Comparison of ENCODE assay signal across 16 mouse cellular contexts in genomic region chr5:89223744-89224368, GRCm38 (mm10).
A peak's percentile ranks its signal among the peaks of the same experiment; 100 is the strongest.
DNase-seq lines count a peak whose midpoint lies in the region; ATAC-seq and TF ChIP-seq lines count a peak whose summit lies in the region.
"Had no signal": no experiment of that assay in that cellular context is flagged by ENCODE, and none has a peak within 500 bp of the region (broad histone marks: within the 10 kb centered on the region; RNA-seq: fewer than 3 reads in every experiment).

No protein-coding gene starts in this region.

- no peaks in the 10 kb centered on the region for H3K36me3 ChIP-seq in hindbrain, postnatal 0 days (ENCODE audit: insufficient read depth, low read length)
- no peaks in the 10 kb centered on the region for H3K36me3 ChIP-seq in hindbrain, embryonic 14.5 days (replicated peaks; ENCODE audit: control insufficient read depth, insufficient read depth)
- H3K36me3 ChIP-seq in limb, embryonic 15.5 days: no peaks in the 10 kb centered on the region
- H3K36me3 ChIP-seq: embryonic facial prominence, embryonic 13.5 days had no signal

- DNase-seq in hindbrain, postnatal 0 days (ENCODE audit: low spot score): peak; percentile 56
- no peak for DNase-seq in hindbrain, embryonic 14.5 days (ENCODE audit: low spot score)
- peak; percentile 6 for DNase-seq in right cerebral cortex, postnatal 4 days
- no peak for DNase-seq in right cerebral cortex, postnatal 25 days
- DNase-seq in layer of hippocampus, adult 2 months (ENCODE audit: low spot score in 2 of 2): peak in 1 of 2 experiments; percentile 30
- no peak for DNase-seq in B cell, adult 2 months
- no peak for DNase-seq in thymus, postnatal 36 days
- DNase-seq: adrenal gland, adult 2 months; cerebellum, adult 18-20 months; thymus, adult 18-20 months had no signal

- H3K9me3 ChIP-seq in hindbrain, postnatal 0 days (ENCODE audit: low read length): no peaks in the 10 kb centered on the region
- no peaks in the 10 kb centered on the region for H3K9me3 ChIP-seq in hindbrain, embryonic 14.5 days (ENCODE audit: control insufficient read depth, low read length)
- H3K9me3 ChIP-seq in limb, embryonic 15.5 days: no peaks in the 10 kb centered on the region
- H3K9me3 ChIP-seq: embryonic facial prominence, embryonic 13.5 days; heart, embryonic 10.5 days had no signal

- H3K27ac ChIP-seq in hindbrain, postnatal 0 days: no peak overlapping the region
- no peak overlapping the region for H3K27ac ChIP-seq in hindbrain, embryonic 14.5 days
- peak overlapping the region; percentile 73 for H3K27ac ChIP-seq in layer of hippocampus, adult 2 months
- no peak overlapping the region for H3K27ac ChIP-seq in limb, embryonic 15.5 days
- H3K27ac ChIP-seq: embryonic facial prominence, embryonic 13.5 days; heart, embryonic 10.5 days; liver, embryonic 14.5 days had no signal

- H3K4me1 ChIP-seq in hindbrain, postnatal 0 days (ENCODE audit: insufficient read depth, low read length): no peaks in the 10 kb centered on the region
- H3K4me1 ChIP-seq in hindbrain, embryonic 14.5 days (replicated peaks; ENCODE audit: control insufficient read depth, insufficient read depth, low read length): no peaks in the 10 kb centered on the region
- H3K4me1 ChIP-seq in limb, embryonic 15.5 days: peaks cover 6% of the 10 kb centered on the region
- H3K4me1 ChIP-seq: embryonic facial prominence, embryonic 13.5 days; heart, embryonic 10.5 days had no signal

- H3K4me3 ChIP-seq in hindbrain, postnatal 0 days (ENCODE audit: low read length): no peak overlapping the region
- H3K4me3 ChIP-seq in hindbrain, embryonic 14.5 days (replicated peaks; ENCODE audit: low read length): no peak overlapping the region
- no peak overlapping the region; the same call in 1 of the 2 replicates for H3K4me3 ChIP-seq in layer of hippocampus, adult 2 months
- H3K4me3 ChIP-seq in limb, embryonic 15.5 days: no peak overlapping the region
- H3K4me3 ChIP-seq: embryonic facial prominence, embryonic 13.5 days; heart, embryonic 10.5 days; myocyte had no signal

- no peak for TF ChIP-seq CTCF in hindbrain, postnatal 0 days (IDR thresholded peaks at IDR 0.05; ENCODE audit: low read depth)
- TF ChIP-seq CTCF in layer of hippocampus, adult 2 months (conservative IDR thresholded peaks at IDR 0.05): no peak

- no peak overlapping the region for H3K9ac ChIP-seq in hindbrain, postnatal 0 days (replicated peaks; ENCODE audit: low read length)
- H3K9ac ChIP-seq in hindbrain, embryonic 14.5 days: no peak overlapping the region
- H3K9ac ChIP-seq in limb, embryonic 15.5 days: no peak overlapping the region
- H3K9ac ChIP-seq: embryonic facial prominence, embryonic 13.5 days; liver, embryonic 14.5 days had no signal

- ATAC-seq in hindbrain, postnatal 0 days: no peak
- no peak for ATAC-seq in hindbrain, embryonic 14.5 days (ENCODE audit: low FRiP score)
- ATAC-seq in limb, embryonic 15.5 days (ENCODE audit: insufficient number of reproducible peaks, low FRiP score, low TSS enrichment, low read depth): 0 out of 2 replicates have a peak, but pooled peaks have one; percentile 35

- no peaks in the 10 kb centered on the region for H3K27me3 ChIP-seq in hindbrain, postnatal 0 days (ENCODE audit: insufficient read depth, low read length)
- H3K27me3 ChIP-seq in hindbrain, embryonic 14.5 days (ENCODE audit: control insufficient read depth, insufficient read depth, low read length): no peaks in the 10 kb centered on the region
- H3K27me3 ChIP-seq in limb, embryonic 15.5 days: 0 out of 2 replicates have a peak, but pooled peaks cover 7% of the 10 kb centered on the region
- H3K27me3 ChIP-seq: CH12.LX; embryonic facial prominence, embryonic 13.5 days had no signal

- WGBS in hindbrain, postnatal 0 days: 55% methylated on average over 9 of the region's 9 CpGs
- 74% methylated on average over 9 of the region's 9 CpGs for WGBS in hindbrain, embryonic 14.5 days
- WGBS in limb, embryonic 15.5 days: 31% methylated on average over 9 of the region's 9 CpGs

- H3K4me2 ChIP-seq in hindbrain, postnatal 0 days (ENCODE audit: low read depth, low read length): no peak overlapping the region
- H3K4me2 ChIP-seq in hindbrain, embryonic 14.5 days (replicated peaks): no peak overlapping the region
- peak overlapping the region; percentile 22; the same call in 1 of the 2 replicates for H3K4me2 ChIP-seq in limb, embryonic 15.5 days
- H3K4me2 ChIP-seq: embryonic facial prominence, embryonic 13.5 days had no signal

Comparison
In these comparisons a context has a peak if more than half of its experiments do, and no peak if none do; other contexts are left out.
1. DNase-seq: peak in hindbrain, postnatal 0 days (single experiment) and right cerebral cortex, postnatal 4 days (single experiment); none in hindbrain, embryonic 14.5 days (single experiment), right cerebral cortex, postnatal 25 days (single experiment), B cell, adult 2 months (0 of 2) and thymus, postnatal 36 days (0 of 2).